Mouse (Mus musculus) right cerebral cortex, postnatal 14 days (tissue): ENCODE measurements at regions not wholly inside any gene's neighbourhood (a gene's known extent, or its start where the extent isn't known, plus 50 kb on each side); places are given as distances from the start of the nearest gene placed in this dataset.

Experiments used
- DNase-seq: peaks from one replicate; pipeline ENCODE4 v3.0.0; 2022

DNA sequence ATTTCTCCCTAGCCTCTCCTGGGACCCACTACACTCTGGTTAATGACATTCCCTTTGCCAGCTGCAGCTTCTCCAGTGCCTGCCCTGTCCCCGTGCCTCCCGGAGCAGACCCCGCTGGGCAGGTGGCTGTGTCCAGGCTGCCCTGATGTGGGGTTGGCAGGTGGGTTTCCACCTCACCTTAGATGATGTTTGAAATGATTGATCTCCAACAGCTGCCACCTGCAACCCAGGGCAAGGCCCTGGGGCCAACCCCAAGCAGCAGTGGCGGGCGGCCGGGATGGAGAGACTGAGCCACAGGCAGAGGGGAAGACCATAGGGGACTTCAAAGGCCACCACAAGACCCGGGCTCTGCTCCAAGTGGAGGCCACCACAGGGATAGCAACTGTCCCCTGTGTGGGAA is 93.6 kb upstream of the Mvb12b start:
- DNase-seq: no peak

DNA sequence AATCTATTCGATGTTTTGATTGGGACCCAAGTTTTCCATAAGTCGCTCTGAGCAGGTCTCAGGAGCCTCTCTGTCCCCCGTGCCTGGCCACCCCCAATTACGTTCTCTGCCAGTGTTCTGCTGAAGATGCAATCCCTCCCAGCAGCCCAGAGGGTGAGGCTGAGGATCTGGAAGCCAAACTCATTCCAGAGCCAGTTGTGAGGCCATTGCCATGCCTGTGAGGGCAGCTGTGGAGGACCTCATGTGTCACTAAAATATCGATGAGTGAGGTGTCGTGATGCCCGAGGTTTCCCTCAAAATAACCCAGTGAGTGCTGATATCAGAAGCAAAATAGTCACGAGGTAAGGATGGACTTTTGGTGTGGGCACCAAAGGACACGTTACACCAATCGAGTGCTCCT is 93.1 kb upstream of the Mvb12b start:
- DNase-seq: no peak

DNA sequence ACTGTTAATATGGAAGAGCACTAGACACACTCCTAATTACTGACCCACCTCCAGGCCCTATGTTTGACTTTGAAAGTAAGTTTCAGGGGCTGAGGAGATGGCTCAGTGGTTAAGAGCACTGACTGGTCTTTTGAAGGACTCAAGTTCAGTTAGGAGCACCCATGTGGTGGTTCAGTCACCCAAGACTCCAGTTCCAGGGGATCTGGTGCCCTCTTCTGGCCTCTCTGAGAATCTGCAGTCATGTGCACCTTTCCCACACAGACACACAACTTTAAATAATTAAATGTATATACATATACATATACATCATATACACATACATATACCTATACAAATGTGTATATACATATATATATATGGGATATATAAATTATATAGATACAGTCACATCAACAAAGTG is 91.5 kb upstream of the Mvb12b start:
- DNase-seq: no peak

DNA sequence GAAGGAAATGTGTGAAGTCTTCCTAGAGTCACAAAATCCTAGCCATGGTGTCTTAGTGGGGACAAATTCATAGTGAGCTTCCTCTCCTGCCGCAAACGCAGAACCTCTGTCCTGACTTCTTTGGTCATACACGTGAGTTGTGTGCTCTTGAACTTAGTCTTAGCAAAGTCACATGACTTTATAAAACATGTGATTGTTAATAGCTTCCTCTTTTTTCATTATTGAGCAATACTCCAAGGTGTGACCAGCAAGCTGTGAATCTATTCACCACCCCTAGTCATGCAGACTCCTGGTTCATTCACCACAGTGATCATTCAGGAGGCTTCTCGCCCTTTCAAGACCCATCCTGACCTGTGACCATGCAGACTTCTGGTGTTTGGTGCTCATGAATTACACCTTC is 90.8 kb upstream of the Mvb12b start:
- DNase-seq: no peak

DNA sequence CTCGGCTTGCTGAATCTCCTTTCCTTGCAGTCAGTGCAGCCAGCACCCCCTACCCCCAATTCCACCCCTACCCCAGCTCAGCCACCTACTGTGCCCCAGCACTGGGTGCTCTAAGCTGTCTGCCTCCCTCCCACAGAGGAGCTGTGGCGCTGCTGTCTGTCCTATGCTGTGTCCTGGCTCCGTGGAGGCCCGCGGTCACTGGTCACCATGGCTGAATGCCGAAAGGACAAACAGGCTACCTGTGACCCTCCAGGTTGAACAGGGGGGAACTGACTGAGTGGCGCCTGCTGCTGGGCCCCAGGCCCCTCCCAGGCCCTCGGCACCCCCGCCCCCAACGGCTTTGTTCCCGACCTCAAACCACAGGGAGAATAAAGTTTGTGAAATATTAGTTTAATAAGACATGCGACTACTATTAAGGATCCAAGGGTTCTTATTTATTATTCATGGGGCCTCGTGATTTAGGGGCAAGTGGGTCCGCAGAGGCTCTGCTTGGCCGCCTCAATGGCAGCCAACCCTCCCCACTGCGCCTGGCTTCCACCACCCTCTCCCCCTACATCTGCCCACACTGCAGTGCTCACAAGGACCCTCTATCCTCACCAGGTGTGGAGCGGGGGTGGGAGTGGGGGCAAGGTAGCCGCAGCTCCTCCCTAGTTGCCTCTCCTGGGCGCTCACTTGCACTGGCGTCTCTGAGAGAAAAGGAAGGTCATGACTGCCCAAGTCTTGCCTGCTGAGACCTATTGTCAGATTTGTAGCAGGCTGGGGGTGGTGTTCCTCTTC is 90.0 kb upstream of the Mvb12b start:
- DNase-seq: no peak

DNA sequence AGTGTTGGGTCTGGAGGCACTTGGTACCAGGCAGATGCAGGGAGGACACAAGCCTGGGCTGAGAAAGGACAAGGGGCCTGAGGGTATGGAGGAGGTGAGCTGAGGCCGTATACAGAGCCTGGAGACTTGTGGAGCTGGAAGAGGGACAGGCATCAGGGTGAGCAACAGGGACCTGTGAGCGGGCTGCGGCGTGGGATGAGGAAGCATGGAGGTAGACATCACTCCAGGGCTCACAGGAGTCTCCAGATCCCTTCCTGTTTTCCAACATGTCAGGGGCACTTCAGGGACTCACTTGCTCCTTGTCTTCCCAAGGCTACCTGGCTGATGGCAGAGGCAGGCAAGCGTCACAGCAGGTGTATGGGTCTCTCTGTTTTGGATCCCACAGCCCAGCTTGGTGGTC is 89.4 kb upstream of the Mvb12b start:
- no peak for DNase-seq

DNA sequence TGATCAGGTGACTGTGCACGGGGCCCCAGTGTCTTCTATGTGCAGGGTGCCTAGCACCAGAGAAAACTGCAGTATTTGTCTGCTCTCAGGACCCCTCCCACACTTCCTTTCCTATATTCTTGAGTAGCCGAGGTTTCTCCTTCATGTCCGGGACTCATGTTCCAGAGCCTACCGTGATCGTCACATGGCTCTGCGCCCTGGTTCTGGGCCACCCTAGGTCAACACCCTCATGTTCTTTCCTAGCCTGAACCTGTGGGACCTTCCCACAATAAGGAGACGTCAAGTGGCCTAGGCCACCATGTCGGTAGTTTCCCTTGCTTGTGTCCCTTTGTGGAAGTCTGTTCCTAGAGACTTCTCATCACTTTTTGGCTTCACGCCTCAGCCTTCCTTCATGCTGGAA is 88.4 kb upstream of the Mvb12b start:
- DNase-seq: no peak

DNA sequence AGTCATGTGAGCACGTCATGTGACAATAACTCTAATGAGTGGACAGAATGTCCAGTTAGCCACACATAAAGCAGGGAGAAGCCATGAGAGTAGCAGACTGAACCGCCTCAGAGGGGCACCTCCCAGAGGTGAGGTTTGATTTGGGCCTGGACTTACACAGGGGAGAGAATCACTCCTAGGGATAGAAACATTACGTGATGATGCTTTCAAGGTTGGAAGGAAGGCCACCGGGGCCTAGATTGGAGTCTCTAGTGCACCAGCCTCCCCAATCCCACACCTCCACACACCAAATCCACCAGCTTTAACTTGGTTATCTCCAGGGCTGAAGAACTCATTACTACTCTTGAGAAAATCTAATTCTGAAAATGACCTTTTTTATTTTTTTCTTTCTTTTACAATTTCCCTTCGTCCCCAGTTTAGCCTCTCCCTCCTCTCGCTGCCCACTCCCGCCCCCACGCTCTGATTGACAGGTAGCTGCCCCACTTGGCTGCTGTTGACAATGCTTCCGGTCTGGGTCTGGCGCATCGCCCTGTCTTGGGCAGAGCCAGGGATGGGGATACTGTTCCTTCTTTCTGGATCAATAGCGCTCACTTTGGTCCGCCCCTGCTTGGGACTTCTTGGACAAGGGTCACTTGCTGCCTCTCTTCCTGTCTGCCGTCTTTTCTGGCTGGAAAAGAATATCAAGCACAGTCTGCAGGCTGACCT is 87.8 kb upstream of the Mvb12b start:
- peak; percentile 53 for DNase-seq

DNA sequence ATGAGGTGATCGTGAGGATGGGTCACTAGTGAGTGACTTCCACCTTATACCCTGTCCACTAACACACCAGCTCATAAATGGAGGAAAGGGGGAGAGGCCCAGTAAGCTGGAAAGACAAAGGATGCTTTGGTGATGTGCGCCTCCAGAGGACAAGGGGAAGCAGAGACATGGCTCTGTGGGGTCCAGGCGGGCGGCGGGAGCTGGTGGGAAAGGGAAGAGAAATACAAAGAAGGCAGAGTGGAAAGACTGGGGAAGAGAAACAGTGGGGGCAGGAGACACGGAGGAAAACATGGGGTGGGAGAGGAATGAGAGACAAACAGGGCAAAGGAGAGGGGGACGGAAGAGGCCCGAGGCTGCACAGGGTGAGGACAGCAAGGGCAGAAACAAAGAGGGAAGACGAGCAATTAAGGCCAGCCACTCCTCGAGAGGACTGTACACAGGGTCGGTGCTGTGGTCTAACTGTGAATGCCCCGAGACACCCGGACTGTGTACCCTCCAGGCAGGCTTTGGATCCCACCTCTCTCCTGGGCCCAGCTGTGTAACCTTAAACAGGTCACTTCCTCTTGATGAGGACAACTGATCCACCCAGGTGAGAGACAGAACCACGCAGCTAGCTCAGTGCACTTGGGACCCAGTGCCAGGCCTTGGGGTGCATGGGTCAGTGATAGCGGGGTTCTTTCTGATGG is 87.1 kb upstream of the Mvb12b start:
- DNase-seq: no peak

DNA sequence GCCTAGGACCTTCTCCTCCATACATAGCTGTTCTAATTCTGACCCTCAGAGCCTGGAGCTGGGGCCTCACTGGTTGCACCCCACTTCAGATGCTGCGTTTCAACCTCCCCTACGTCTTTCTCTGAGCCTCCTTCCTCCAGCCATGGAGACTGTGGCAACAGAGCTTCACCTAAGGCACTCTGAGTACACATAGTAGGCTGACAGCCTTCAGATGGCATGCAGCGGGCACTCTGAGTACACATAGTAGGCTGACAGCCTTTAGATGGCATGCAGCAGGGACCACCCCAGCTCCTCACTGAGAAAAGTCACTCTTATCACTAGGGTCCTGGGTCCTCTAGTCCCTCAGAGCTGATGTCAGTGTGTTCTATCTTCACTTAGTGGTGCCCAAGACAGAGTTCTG is 86.3 kb upstream of the Mvb12b start:
- no peak for DNase-seq

DNA sequence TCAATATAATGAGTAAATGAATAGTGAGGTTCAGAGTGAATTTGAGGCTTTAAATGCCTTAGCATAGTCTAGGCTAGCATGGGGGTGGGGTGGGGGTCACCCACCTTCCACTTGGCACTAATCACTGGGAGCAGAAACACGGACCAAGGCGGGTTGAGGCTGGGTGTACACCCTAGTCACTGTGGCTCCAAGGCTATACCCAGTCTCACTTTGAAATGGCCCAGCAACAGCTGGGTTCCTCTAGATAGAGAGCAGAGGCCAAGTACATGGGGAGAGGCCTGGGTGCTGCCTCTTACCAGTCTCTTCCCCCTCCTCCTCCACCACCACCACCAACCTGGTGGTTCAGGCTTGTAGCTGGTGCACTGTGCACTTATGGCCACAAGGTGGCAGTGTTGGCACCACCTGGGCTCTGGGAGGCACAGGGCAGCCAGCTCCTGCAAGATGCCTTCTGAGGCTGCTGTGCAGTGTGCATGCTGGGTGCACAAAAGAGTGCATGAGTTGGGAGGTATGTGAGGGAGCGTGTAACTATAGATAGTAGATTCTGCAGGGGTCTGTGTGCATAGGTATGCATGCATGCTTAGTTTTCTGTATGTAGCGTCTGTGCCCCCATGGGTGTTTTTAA is 85.6 kb upstream of the Mvb12b start:
- DNase-seq: peak; percentile 76

DNA sequence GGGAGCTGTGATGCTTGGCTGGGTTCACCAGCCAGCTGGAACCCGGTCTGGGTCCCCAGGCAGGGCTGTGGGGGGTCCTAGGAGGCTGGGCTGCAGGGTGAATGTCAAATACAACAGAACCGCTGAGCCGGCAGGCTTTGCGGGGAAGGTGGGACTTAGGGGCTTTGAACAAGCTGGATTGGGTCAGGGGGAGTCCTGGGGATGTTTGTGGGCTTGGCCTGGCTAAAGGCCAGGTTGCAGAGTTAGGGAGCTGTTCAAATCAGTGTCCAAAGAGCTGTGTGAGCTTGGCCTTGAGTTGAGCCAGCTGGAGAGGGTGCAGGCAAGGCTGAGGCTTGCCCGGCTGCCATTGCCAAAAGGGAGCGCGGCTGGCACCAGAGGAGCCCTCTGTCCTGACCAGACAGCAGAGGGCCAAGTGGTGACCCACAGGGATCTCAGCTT is 79.3 kb upstream of the Mvb12b start:
- DNase-seq: no peak

DNA sequence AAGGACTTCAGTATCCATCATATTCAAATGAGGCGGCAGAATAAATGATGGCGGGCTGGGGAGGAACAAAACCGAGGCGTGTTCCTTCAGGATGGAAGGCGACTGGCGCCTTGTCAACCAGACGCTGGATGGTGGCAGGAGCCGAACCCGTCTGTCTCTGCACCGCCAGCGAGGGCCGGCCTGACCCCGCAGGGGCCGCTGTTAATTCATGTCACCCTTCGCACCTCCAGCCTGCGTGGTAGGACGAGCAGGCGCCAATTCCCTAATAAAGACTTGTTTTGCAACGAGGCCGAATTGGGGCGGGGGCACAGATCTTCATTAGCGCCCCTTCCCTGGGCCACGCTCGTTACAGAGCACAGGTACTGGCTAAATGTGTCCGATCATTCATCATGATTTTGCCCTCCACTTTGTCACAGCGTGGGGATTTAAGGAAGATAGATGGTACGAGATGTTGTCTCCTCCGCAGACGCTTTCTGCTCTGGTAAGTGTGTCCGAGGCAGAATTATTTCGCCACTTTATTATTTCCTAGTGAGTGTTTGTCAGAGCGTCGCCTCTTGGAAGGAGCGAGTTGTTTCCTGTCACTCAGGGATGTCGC is 78.7 kb upstream of the Mvb12b start:
- DNase-seq: no peak

DNA sequence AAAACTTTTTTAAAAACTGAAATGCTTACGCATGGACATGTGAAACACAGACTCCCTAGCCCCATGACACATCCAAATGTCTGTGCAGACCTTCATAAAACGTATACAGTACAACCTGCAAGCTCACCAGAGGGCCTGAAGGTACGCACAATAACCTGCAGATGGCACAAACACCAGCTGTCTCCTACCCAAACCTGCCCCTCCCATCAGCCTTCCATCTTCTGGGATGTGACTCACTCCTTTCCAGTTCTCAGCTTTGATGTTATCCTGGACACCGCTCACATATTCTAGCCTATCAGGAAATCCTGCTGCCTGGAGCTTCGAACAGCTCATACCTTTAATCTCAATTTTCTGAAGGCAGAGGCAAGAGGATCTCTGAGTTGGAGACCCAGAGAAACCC is 76.3 kb upstream of the Mvb12b start:
- no peak for DNase-seq

DNA sequence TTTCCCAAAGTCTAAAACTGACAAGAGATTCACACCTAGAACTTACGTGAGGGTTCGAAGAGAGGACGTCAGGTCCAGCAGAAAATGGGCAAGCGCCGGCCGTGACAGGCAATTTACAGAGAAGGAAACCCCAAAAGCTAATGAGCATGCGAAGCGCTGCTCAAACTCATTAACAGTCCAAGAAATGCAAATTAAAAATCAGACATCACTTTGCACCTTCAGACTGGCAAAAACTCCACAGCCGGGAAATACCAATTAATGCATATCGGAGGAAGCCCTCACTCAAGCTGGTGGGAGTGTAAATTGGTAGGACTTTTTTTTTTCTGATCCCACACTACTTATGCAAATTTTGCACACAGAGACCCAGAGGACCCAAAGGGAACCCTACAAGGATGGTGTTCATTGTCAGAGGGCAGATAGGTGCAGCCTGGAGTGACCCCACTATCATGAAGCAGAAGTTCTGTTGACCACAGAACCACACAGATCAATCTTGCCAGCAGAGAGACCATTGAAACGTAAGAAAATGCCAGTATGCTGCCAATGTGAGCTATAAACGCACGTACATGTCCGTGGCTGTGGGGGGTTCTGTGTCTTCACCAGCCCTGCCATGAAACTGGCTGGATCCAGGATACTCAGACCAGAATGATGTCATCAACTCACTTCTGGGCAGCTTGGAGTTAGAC is 74.8 kb upstream of the Mvb12b start:
- DNase-seq: no peak

DNA sequence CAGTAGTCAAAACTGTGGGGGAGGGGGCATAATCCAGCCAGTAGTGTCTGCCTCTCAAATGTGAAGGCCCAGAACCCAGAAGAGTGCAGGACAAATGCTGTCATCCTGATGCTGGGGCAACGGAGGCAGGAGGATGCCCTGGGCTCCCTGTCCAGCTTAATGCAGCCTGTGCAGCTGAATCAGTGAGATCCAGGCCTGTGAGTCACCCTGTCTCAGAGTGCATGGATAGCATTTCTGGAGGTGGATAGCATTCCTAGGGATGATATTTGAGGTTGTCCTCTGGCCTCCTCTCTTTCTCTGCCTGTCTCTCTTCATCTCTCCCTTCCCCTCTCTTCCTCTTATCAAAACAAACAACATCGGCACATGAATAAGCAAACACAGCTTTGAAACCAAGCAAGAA is 73.8 kb upstream of the Mvb12b start:
- DNase-seq: no peak

DNA sequence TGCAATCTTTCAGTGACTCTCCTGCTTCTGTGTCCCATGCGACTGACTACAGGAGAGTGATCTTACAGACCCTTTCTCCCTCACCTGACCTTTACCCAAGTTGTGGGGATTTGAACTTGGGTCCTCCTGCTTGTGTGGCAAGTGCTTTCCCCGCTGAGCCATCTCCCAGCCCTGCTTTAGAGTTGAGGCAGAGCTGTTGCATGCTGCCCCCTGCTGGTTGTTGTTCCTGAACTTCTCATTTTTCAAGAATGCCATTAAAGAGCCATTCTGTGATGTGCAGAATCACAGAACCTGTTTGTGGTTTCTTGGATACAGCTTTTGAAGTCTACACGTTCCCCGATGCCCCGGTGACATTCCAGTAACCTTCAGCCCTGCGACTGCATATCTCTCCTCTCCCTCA is 70.0 kb upstream of the Mvb12b start:
- peak; percentile 68 for DNase-seq

DNA sequence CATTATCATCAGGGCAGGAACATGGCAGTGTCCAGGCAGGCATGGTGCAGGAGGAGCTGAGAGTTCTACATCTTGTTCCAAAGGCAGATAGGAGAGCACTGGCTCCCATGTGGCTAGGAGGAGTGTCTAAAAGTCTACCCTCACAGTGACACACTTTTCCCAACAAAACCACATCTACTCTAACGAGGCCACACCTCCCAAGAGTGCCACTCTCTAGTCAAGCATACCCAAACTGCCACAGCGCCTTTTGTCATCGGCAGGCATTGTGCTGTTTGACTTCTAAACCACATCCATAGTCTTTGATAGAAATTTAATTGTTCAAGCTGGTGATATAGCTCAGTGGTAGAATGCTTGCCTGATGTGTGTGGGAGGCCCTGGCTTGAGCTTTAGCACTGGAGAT is 56.6 kb upstream of the Mvb12b start:
- no peak for DNase-seq

DNA sequence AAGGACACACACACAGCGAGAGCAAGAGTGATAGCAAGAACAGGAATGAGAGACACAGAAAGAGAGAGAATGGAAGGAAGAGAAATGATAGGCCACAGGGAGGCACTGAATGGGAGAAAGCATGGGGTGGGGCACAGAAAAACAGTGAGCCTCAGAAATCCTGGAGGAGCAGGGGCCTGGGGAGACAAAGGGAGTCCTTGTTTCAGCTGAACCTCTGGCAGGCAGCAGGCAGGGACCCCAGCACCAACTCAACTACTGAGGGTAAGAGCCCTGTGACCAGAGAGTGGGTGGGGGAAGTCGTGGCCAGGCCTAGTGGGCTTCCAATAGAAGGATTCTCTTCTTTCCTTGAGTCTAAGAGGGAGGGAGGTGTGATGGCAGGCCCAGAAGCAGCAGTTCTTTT is 54.3 kb upstream of the Mvb12b start:
- DNase-seq: no peak

DNA sequence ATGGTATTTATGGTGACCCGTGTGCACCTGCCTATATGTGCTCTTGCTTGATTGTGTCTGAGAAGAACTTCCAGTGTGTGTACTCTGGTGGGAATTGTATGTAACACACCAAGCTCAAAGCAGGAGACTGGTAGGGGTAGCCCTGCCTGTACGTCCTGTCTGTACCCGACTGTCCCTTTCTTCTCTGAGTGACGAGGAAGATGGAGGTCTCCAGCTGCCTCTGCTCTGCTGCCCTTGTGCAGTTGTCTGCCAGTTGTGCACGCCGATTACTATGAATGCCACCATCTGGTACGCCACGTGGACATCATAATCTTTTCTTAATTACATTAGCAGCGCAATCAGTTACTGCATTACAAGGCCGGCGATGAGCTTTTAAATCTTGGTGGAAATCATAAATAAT is 53.6 kb upstream of the Mvb12b start:
- no peak for DNase-seq

DNA sequence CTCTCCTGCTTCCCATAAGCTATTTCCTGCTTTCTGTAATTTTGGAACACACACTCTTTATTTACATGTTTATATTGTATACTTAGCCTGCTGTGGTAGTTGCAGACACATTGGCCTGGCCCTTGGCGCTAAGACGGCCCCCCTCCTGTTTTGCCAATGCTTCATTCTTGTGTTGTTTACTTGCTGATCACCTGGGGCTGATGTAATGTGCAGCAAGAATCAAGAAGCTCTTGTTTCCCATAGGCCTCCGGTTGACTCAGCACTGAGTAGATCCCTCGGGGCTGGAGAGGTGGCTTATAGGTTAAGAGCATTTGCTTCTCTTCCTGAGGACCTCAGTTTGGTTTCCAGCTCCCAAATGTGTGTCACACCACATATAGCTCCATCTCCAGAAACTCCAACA is 52.1 kb upstream of the Mvb12b start:
- no peak for DNase-seq
